Mouse (Mus musculus) heart, embryonic 14.5 days (tissue): Measurements from ENCODE around the gene Mta3. TPM values are rescaled to one million over a fixed set of nuclear protein-coding genes. Genes with fewer than 3 reads are reported as not detected.

Experiments used
- ATAC-seq: fragments of 200-750 bp; cut with Nextera tagmentation; 2 replicates; pipeline ENCODE4 v1.8.0; 2017; ENCODE audit warnings: low read depth, moderate TSS enrichment; ENCODE audit not compliant: insufficient number of reproducible peaks, insufficient read depth, low FRiP score
- H3K27ac ChIP-seq, 2 experiments: fragments of 200-500 bp in 1 of 2; fragments of 300-500 bp in 1 of 2; sonication (generic) in 1 of 2; replicated peaks in 1 of 2; 2 replicates each; pipeline ENCODE4 v1.5.1; 2012 to 2014; ENCODE audit warnings: low read depth in 2 of 2, low read length in 2 of 2, control low read depth in 1 of 2, mild to moderate bottlenecking in 1 of 2, mixed read lengths in 1 of 2; ENCODE audit not compliant: control insufficient read depth in 1 of 2, insufficient read depth in 1 of 2
- H3K27me3 ChIP-seq: fragments of 300-500 bp; sonication (generic); 2 replicates; pipeline ENCODE4 v1.6.1; 2014; ENCODE audit warnings: mild to moderate bottlenecking, low read length, control low read depth; ENCODE audit not compliant: control insufficient read depth, insufficient read depth
- H3K36me3 ChIP-seq: fragments of 300-500 bp; sonication (generic); 2 replicates; pipeline ENCODE4 v1.6.1; 2014; ENCODE audit warnings: mild to moderate bottlenecking, control low read depth, low read length, mixed read lengths; ENCODE audit not compliant: control insufficient read depth, insufficient read depth
- H3K4me1 ChIP-seq, 2 experiments: fragments of 200-500 bp in 1 of 2; fragments of 300-500 bp in 1 of 2; sonication (generic) in 1 of 2; 2 replicates each; pipeline ENCODE4 v1.6.1; 2012 to 2014; ENCODE audit warnings: low read length in 2 of 2, control low read depth in 1 of 2, mixed read lengths in 1 of 2; ENCODE audit not compliant: control insufficient read depth in 2 of 2, insufficient read depth in 2 of 2
- H3K4me2 ChIP-seq: fragments of 300-500 bp; sonication (generic); 2 replicates; pipeline ENCODE4 v1.6.1; 2014; ENCODE audit warnings: mild to moderate bottlenecking, low read length
- H3K4me3 ChIP-seq, 2 experiments: fragments of 200-500 bp in 1 of 2; fragments of 300-500 bp in 1 of 2; sonication (generic) in 1 of 2; 2 replicates each; pipeline ENCODE4 v1.5.1; 2012 to 2014; ENCODE audit warnings: low read length in 2 of 2, mild to moderate bottlenecking in 2 of 2, control low read depth in 1 of 2, low read depth in 1 of 2, moderate library complexity in 1 of 2; ENCODE audit not compliant: control insufficient read depth in 1 of 2, insufficient read depth in 1 of 2
- H3K9ac ChIP-seq: fragments of 300-500 bp; sonication (generic); 2 replicates; pipeline ENCODE4 v1.6.1; 2014; ENCODE audit warnings: mild to moderate bottlenecking, low read length
- H3K9me3 ChIP-seq: fragments of 300-500 bp; sonication (generic); 2 replicates; pipeline ENCODE4 v1.6.1; 2016; ENCODE audit warnings: low read length, control low read depth; ENCODE audit not compliant: control insufficient read depth
- WGBS: fragments of 180-500 bp; shearing (Covaris S2); extraction: QIAGEN DNeasy Blood & Tissue Kit; methylation state at CpG from one replicate; pipeline ENCODE4 v1.1.7; 2014; 5-methylcytosine and 5-hydroxymethylcytosine counted together
- polyA plus RNA-seq: library from polyadenylated mRNA; unstranded; fragments of >200 nt; fragmentation: Nextera tagmentation; extraction: Ambion mirVana; gene quantifications from 2 replicates; pipeline ENCODE4 v1.2.1, GENCODE M21; 2014

The Mta3 gene
- polyA plus RNA-seq, 1 experiment from 2014 or later, result 37.0 TPM

DNA sequence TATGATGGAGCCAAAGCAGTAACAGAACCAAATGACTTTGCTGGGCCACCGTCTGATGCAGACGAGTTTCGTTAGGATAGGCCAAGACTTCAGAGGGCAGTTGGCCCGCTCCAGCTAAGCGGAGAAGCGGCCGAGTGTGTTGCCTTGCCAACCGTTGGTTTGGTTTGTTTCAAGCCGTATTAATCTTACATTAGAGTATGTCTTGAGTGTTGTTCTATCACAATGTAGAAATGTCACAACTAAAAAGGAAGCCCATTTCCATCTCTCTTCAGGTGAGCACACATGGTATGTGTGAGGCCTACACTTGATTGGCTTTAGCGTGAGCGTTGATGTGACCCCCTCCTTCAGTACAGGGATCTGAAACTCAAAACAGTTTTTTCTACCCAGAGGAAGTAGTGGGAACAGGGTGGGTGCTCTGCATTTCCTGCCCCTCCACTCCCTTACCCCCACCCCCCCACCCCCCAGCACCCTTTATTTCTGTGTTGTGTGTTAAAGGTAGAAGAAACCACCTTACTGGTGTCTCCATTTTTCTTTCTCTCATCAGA lies 93.6 kb downstream of the Mta3 start:
- 92% methylated on average over 11 of the region's 11 CpGs for WGBS
- ATAC-seq, result no peak
- Histone ChIP-seq H3K4me3 (no peak overlapping the region), H3K9ac (no peak overlapping the region), H3K27ac (no peak overlapping the region), H3K36me3 (0 out of 2 replicates have a peak, but pooled peaks cover 3% of the 10 kb centered on the region), H3K9me3 (no peaks in the 10 kb centered on the region), H3K27me3 (no peaks in the 10 kb centered on the region), H3K4me1 (peaks cover 9 to 17% of the 10 kb centered on the region in 2 experiments), H3K4me2 (no peak overlapping the region)

- H3K27me3 ChIP-seq, result no peaks in the 10 kb centered on the region
- peaks cover 16% of the 10 kb centered on the region for H3K36me3 ChIP-seq
- no peaks in the 10 kb centered on the region for H3K9me3 ChIP-seq
- ATAC-seq, result no peak
- H3K4me3 ChIP-seq, result no peak overlapping the region
- H3K9ac ChIP-seq, result no peak overlapping the region
- H3K27ac ChIP-seq, result no peak overlapping the region
- peaks cover 11 to 13% of the 10 kb centered on the region in 2 experiments for H3K4me1 ChIP-seq
- peak overlapping the region; percentile 36 for H3K4me2 ChIP-seq
- 31% methylated on average over 9 of the region's 9 CpGs for WGBS
Measured at GRCm38 (mm10) chr17:83803987-83804386, 98.0 kb downstream of the Mta3 start.

DNA sequence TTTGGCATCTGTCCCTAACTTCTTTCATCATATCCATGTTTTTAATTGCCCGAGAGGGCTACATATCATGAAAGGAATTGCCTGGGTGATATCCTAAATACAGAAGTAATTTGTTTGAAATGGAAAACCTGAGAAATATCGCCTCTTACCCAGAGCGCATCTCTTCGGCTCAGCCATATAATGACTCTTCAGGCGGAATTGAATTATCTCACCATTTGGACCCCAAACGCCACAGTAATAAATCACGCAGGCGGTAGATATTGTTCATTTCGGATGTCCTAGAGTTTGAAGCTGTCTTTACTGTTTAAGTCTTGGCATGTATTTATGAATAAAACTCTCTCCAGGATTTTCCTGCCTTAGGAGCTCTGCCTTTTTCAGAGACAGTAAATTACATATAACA lies 99.1 kb downstream of the Mta3 start:
- H3K27ac ChIP-seq, result no peak overlapping the region
- no peak overlapping the region for H3K4me2 ChIP-seq
- H3K4me1 ChIP-seq, result peaks cover 11 to 13% of the 10 kb centered on the region in 2 experiments
- no peak for ATAC-seq
- no peak overlapping the region for H3K4me3 ChIP-seq
- H3K9me3 ChIP-seq, result no peaks in the 10 kb centered on the region
- WGBS, result 95% methylated on average over 9 of the region's 9 CpGs
- peaks cover 24% of the 10 kb centered on the region for H3K36me3 ChIP-seq
- no peak overlapping the region for H3K9ac ChIP-seq
- no peaks in the 10 kb centered on the region for H3K27me3 ChIP-seq

DNA sequence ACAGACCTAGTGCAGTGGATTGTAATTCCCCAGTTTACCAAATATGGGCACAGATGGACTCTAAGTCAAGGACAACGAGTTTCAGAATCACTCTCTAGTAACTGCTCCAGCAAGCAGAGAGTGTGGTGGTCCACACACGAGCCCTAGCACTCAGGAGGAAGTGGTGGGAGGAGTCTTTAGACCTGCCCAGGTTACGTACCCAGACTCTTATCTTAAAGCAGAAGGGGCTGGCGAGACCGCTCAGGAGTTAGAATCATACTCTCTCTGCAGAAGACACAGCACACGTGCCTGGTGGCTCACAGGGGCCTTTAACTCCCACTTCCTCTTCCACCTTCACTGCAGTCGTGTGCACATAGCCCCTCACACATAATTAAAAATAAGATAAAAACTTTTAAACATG lies 101.4 kb downstream of the Mta3 start:
- 43% methylated on average over 7 of the region's 7 CpGs for WGBS
- no peaks in the 10 kb centered on the region for H3K9me3 ChIP-seq
- no peak overlapping the region for H3K4me3 ChIP-seq
- no peaks in the 10 kb centered on the region for H3K27me3 ChIP-seq
- H3K9ac ChIP-seq, result no peak overlapping the region
- no peak overlapping the region for H3K27ac ChIP-seq
- no peak overlapping the region for H3K4me2 ChIP-seq
- peaks cover 39% of the 10 kb centered on the region for H3K36me3 ChIP-seq
- peaks cover 11 to 13% of the 10 kb centered on the region in 2 experiments for H3K4me1 ChIP-seq
- no peak for ATAC-seq

DNA sequence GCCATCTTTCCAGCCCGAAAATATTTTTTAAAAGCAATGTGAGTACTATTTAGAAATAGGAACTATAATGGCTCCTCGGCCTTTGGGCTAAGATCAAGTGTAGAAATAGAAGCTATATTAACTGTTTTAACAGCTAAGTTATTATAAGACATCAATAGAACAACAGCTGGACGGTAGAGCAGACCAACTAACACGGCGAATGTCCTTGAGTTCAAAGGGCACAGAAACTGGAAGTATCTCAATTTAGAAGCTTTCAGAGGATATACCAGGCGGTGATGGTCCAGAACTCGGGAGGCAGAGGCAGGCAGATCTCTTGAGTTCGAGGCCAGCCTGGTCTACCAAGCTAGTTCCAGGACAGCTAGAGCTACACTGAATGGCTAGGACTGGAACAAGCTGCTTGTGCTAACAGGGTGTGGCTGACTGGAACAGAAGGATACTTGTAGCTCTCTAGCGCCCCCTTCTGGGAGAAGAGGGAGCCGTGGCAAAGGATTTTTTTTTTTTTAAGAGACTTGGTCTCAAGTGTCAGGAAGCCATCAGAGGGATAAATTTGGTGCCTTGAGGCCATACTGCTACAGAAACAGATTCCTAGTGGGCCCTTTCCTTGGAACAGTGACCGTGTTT lies 101.9 kb downstream of the Mta3 start:
- Histone ChIP-seq H3K27ac (no peak overlapping the region), H3K27me3 (no peaks in the 10 kb centered on the region), H3K4me1 (peaks cover 11 to 13% of the 10 kb centered on the region in 2 experiments), H3K9ac (no peak overlapping the region), H3K36me3 (peaks cover 39% of the 10 kb centered on the region), H3K9me3 (no peaks in the 10 kb centered on the region), H3K4me3 (no peak overlapping the region), H3K4me2 (no peak overlapping the region)
- no peak for ATAC-seq
- 74% methylated on average over 11 of the region's 11 CpGs for WGBS

DNA sequence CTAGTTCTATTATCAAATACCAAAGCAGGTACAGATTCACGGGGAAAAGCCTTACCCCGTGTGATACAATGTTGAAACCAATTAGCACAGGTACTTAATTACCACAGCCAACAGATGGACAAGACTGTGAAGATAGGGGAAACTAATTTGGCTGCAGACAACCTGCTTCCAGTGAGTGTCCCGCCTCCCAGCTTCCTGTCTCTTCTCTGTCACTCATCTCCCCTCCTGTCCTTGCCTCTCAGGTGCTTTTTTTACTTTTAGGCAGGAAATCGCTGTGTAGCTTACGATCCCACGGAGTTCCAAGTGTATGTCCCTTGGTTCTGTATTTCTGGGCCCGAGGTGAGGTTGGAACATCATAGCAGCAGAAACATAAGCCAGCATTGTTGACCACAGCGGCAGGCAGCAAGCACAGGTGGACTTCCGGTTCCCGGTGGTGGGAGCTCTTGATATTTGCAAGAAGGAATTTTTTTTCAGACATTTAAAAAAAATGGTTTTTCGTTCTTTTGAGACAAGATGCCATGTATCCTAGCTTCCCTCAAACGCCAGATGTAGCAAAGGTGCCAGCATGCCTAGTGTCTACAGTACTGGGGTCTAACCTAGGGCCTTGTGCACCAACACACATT lies 102.6 kb downstream of the Mta3 start:
- no peak overlapping the region for H3K27ac ChIP-seq
- H3K4me3 ChIP-seq, result no peak overlapping the region
- WGBS, result 90% methylated on average over 12 of the region's 12 CpGs

GRCm38 (mm10) chr17:83809197-83809829 lies 103.3 kb downstream of the Mta3 start:
- ATAC-seq, result no peak

More for the DNA sequence above, 102.6 kb downstream of the Mta3 start:
- ATAC-seq, result no peak
- H3K9ac ChIP-seq, result no peak overlapping the region
- H3K4me2 ChIP-seq, result no peak overlapping the region
- peaks cover 10% of the 10 kb centered on the region in 2 experiments for H3K4me1 ChIP-seq
- H3K9me3 ChIP-seq, result no peaks in the 10 kb centered on the region
- peaks cover 39% of the 10 kb centered on the region for H3K36me3 ChIP-seq
- no peaks in the 10 kb centered on the region for H3K27me3 ChIP-seq

More at GRCm38 (mm10) chr17:83809197-83809829, 103.3 kb downstream of the Mta3 start:
- Histone ChIP-seq H3K9me3 (no peaks in the 10 kb centered on the region), H3K4me2 (no peak overlapping the region), H3K36me3 (peaks cover 39% of the 10 kb centered on the region), H3K27ac (no peak overlapping the region), H3K27me3 (no peaks in the 10 kb centered on the region), H3K9ac (no peak overlapping the region), H3K4me3 (no peak overlapping the region), H3K4me1 (peaks cover 4 to 5% of the 10 kb centered on the region in 2 experiments; a peak in 3 of 4 replicates)
- WGBS, result 83% methylated on average over 17 of the region's 17 CpGs
